Mouse (Mus musculus): Measurements from ENCODE around the gene Patj.

Patj gene

DNA sequence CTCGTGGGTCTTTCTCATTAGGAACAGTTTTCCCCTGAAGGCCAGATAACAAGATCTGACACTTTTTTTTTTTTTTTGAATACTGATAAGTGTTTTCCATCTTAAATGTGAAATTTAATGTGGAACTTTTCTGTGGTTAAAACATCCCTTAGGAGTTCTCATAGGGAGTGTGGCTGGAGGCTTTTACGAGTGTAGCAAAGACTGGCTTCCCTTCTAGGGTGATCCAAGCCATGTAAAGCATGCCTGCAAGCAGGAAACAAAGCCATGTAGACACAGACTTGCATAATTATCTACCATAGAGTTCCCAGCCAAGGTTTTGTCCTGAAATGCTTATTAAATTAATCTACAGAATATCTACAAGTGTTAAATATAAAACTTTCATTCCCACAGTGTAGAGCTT is 263.4 kb downstream of the Patj start:
- 85% methylated on average over 2 of the region's 2 CpGs for WGBS

DNA sequence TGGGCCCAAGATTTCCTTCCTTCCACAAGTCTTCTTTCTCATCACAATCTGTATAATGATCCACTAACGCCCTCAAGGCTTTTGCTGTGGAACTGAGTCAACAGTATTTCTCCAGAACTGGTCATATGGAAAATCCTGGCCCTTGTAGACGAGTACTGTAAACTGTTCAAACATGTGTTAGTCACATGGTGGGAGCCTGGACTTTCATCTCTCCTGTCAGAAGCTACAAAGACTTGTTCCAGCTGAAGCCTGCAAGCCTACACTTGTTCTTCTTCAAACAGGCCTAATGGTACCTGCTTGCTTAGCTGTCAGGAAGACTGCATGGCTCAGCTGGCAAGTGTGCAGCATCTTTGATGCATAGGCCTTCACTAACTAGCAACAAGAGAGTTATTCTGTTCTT is 264.9 kb downstream of the Patj start:
- WGBS = 86% methylated on average over 2 of the region's 2 CpGs

DNA sequence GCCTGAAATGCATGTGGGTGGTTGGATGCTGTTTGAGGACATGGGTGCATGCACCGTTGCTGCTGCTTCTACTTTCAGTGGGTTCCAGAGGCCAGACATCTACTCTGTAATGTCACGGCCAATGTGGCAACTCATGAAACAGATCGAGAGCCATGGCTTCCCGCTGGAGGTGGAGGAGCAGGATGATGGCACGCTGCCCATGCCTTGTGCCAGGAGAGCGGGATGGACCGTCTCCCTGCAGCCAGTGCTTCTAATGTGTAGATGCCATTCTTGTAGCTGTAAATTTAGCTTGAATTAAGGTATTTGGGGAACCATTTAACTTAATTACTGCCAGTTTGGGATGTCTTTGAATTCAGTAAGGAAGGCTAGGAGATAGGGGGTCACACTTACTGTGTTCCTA is 270.3 kb downstream of the Patj start:
- WGBS = 68% methylated on average over 7 of the region's 7 CpGs

DNA sequence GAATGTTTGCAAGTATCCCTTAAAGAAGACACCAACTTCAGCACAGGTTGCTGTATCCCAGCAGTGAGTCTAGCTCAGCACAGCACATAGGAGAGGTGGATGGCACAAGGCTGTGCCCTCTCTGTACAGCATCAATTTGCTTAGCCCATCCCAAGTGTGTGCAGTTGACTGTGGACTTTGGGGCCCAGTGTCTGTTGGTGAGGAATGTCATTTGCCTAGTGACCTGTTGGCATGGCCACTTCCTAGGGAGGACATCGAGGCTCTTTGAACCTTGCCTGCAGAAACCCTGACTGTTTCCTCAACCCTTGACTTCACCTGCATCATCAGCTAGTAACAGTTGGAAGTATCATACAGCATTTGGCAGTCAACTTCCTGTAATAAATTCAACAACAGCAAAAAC is 270.9 kb downstream of the Patj start:
- WGBS = 82% methylated on average over 1 of the region's 1 CpGs

DNA sequence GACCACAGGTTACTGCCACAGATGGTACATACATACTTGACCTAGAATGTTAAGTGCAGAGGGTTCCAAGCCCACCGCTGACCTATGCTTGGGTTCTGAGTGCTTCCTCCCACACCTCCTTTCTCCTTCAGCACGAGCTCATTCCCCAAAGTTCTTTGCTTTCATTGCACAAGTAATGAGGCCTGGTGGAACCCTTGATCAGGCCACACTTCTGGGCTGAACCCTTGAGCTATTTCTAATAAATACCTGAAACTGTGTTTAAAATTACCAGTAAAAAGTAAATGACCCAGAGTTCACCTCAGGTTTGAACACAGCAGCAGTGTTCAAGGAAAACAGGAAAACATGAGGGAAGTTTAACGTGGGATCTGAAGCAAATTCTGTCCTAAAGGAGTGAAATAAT is 271.4 kb downstream of the Patj start:
- 85% methylated on average over 3 of the region's 3 CpGs for WGBS

DNA sequence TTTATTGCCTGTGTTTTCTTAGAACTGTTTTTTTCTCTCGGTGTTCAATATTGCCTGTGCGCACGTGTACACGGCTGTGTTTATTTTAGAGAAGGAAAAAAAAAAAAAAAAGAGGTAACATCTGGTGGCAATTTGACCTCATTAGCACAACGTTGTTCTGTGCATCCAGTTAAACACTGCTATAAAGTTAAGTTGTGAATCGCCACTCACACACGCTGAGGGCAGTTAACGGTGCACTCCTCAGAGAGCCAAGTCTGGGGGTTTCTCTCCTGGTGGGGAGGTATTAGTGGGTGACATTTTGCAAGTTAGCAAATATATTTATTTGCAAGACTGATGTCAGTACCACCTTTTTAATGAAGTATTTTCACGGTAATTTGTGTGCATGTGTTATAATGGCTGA is 281.9 kb downstream of the Patj start:
- 72% methylated on average over 9 of the region's 9 CpGs for WGBS

DNA sequence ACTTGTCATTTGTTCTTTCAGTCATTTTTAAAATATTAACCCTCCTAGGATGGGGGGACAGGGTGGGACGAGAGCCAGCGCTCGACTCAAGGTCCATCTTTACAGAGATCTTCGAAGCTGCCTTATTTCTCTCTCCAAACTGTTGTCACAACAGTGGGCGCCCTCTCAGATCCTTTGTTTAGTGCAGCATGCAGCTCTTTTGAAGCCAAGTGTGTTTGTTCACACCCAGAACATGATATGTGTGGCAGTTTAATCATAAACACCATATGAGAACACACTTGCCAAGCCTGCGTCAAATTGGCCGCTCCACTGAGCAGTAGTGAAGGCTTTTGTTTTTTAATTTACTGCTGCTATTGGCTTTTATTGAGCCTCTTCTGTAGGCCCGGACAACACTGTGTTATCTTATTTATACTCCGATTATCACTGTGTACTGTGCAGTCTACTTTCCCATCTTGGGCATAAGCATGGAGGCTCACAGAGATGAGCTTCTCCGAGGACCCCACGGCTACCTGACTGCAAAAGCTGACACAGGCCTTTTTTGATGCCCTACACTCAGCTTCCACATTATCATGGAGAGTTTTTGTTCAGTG is 291.2 kb downstream of the Patj start:
- WGBS = 80% methylated on average over 11 of the region's 11 CpGs

DNA sequence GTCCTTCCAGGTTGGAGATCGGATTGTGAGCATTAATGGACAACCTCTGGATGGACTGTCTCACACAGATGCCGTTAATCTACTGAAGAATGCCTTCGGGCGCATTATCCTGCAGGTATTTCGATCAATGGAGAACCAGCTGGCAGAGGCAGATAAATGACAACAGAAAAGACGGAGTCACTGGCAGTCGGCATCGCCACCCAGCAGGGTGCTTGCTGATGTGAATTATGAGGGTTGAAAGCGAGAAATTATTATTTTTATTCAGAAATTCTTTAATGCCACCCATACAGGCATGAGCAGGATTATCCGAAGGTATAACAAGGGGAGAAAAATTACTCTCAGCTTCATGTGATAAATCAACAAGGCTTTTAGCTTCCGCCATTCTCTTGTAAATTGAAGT is 292.5 kb downstream of the Patj start:
- 90% methylated on average over 11 of the region's 11 CpGs for WGBS

DNA sequence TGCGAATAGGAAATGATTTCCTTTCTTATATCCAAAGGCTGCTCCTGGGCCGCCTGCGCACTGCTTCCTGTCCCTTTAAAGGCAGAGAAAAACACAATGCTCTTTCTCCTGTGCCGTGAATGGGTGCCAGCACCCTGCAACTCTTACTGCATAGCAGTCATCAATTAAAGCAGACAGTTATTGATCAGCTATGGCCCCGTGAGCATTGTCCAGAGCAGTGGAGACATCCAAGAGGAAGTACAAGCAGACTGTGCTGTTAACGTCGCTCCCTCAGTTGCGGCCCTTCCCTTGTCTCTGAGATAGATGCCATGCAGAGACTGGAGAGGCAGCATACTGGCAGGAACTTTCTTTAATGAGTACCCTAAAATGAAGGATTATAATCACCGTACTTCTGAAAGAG is 292.9 kb downstream of the Patj start:
- 90% methylated on average over 9 of the region's 9 CpGs for WGBS

DNA sequence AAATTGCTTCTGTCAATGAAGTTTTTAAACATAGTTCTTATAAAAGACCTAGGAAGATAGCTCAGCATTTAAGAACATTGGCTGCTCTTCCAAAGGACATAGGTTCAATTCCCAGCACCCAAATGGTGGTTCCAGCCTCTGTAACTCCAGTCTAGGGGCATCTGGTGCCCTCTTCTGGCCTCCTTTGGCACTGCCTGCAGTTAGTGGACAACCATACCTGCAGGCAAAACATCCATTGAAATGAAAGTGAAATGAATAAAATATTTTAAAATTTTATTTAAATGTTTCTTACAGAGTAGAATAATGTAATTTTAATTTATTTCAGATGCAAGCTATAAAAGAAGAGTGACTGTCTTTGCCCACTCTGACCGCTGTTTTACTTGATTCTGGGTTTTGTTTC is 294.4 kb downstream of the Patj start:
- WGBS = 100% methylated on average over 1 of the region's 1 CpGs

DNA sequence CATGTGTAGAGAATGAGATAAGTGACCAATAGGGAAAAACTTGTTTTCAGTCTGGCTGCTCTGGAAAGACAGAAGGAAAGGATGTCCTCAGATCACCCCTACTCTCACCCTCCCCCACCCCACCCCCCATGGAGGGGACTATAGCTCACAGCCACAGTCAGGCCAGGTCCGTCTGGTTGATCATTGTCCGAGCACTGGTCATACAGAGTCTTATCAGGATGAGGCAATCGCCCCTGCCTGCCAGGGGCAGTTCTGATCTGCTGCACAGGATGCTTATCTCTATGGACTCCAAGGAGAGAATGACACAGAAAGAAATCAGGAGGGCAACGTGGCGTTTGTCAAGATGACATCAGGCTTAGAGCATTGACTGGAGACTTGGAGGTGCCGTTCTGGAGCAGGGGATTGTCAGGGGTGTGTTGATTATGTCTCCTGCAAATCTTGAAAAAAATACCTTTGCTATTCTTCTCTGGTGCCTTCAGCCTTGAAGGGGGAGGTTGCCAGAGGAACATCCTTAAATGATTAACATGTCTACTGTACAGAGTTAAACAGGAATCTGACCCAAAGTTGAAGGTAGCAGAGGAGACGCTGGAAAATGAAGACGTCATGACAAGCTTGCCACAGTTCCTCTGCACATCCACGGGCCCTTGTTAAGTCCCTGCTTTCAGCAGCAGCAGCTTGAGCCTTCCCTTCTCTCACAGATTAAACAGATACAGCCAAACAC is 298.0 kb downstream of the Patj start:
- 78% methylated on average over 9 of the region's 9 CpGs for WGBS

DNA sequence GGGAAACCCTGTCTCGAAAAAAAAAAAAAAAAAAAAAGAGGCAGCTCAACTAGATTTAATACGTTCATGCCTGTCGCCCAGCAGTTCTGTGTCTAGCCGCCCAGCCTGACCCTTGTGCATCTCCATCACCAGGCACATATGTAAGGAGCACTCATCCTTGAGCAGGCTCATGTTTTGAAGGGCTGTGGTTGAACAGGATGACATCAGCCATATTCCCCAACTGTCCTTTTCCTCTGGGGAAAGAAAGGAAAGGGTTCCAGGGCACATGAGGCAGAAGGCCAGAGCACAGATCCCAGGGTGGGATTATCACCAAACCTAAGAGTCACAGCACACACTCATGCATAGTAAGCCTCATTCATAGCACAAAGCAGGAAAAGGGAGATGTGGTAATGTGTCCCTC is 302.3 kb downstream of the Patj start:
- 89% methylated on average over 4 of the region's 4 CpGs for whole genome bisulfite sequencing

DNA sequence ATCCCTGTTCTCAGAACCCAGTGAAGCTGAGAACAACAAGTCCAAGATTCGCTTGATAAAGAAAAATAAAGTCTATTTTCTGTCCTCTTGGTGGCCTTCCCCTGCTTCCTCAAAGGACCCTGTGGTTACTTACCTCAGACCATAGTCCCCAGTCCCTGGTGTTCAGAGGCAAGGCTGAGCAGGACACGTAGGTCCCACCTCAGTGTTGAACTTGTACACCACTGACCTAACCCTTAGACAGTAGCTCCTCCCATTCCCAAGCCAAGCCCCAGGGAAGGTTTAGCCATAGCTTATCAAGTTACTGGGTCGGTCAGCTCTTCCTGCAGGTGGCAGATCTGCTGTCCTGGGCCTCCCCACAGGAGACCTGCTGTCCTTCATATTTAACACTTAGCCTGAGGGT is 303.3 kb downstream of the Patj start:
- WGBS = 89% methylated on average over 3 of the region's 3 CpGs

DNA sequence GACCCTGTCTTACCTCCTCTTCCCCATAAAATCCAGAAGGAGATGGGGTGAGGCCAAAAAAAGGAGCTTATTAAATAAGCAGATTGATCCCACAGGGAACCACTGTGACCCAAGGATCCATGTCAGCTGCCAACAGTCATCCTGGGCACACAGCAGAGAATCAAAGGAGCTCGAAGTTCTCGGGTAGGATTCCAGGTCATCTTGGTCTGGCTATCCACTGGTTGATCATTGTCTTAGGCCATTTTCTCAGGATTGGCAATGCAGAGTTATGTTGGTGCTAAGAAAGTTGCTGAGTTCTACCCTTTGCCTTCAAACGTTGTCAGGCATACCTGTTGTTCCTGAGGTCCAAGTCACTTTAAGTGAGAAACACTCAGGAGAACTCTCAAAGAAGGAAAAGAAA is 304.6 kb downstream of the Patj start:
- 98% methylated on average over 3 of the region's 3 CpGs for WGBS

DNA sequence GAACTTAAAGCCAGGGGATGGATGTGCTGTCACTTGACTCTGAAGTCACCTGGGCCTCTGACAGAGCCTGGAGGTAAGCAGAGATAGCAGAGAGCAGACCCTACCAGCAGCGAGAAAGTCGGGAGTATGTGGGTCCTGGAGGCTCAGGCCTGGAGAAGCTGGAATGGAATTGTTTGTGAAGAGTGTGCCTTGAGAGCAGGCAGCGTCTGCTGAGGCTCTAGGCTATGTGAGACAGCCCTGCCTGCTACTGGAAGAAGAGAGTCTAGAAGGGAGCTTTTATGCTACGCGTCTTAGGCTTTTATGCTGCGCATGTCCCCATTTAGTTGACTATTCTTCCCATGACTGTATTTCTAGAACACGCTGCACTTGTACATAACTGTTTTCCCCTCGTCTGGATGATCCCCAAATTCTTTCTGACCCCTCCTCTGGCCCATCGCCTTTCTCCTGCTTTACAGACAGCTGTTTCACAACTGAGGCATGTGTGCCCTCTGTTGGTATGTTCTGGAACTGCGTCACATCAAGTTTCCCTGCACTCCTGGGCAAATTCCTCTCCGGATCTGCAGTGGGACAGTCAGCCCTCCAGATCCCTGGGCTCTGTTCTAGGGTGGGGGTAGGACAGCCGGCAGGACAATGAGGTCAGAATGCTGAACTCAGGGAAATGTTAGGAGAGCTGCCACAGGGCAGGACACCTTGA is 306.8 kb downstream of the Patj start:
- WGBS = 24% methylated on average over 12 of the region's 12 CpGs

DNA sequence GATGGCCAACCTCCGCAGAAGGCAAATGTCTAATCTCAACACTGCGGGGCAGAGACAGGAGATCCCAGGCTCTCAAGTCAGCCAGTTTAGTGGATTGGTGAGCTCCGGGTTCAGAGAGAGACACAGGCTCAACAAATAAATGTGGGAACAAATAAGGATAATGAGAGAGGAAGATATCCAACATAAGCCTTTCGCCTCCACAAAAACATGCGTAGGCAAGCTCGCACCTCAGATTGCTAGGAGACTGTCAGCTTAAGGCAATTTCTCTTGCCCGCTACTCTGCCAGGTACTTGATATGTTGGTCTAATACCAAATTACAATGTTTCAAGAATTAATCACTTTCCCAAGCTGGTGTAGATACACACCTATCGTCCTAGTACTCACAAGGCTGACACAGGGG is 315.3 kb downstream of the Patj start:
- 90% methylated on average over 8 of the region's 8 CpGs for WGBS

DNA sequence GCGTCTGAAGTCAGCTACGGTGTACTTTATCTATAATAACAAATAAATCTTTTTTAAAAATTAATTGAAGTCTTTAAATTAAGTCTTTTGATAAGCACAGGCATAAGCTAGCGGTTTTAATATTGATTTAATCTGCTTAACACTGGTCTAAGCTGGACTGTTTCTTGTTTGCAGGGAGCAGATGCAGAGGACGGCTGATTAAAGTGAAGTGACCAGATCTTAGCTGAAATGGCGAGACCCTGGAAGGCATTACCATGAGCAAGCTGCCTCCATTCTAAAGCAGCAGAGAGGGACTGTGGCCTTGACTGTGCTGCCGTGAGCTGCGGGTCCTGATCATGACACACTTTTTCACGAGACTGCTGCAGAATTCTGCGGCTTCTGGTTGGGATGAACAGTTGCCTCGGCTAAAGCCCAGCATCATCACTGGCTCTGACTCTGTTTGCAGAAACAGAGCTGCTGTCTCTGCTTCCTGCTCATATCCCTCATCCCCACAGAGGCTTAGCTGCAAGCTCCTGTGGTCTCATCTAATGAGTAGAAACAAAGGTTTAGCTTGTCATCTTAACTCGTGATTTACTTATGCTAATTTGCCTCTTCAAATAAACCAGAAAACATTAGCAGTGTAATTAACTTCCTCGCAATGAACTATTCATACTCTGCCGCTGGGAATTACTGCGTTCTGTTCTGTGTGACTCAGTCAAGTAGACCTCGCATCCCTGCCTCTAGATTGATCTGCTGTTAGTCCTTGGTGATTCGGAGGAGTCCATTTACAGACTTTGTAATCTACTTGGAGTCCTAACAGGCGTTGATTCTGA is 322.4 kb downstream of the Patj start:
- WGBS = 72% methylated on average over 17 of the region's 17 CpGs

DNA sequence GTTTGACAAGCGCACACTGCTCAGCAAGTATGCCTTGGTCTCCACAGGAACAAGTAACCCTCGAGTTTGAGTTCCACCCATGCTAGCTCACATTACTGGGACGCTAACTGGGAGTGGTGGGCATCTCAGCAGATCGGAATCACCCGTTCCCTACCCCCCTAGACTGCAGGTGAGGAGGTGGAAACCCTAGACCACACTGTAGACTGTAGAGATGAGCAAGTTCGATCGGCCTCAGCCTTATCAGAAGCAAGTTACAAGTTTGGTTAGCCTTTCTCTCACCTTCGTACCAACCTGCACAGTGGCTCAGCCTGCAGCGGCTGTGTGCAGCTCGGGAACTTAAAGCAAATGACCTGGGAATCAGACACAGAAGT is 322.9 kb downstream of the Patj start:
- 91% methylated on average over 10 of the region's 10 CpGs for WGBS

DNA sequence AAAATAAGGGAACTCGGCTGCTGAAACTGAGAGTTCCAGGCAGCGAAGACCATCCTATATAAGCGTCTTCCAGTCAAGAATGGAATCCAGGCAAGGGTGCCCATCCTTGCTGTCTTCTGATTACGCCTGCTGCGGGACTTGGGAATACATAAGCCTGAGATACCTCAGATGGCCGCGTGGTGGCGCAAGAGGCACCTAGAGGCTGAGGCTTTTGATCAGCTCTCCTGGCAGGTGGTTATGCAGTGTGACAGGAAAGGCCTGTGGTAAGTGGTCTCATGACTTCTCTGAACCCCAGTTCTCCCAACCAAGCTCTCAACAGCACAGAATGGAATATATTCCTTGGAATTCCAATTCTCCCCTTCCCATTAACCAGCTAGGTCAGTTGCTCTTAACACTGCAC is 326.9 kb downstream of the Patj start:
- 17% methylated on average over 8 of the region's 8 CpGs for WGBS

DNA sequence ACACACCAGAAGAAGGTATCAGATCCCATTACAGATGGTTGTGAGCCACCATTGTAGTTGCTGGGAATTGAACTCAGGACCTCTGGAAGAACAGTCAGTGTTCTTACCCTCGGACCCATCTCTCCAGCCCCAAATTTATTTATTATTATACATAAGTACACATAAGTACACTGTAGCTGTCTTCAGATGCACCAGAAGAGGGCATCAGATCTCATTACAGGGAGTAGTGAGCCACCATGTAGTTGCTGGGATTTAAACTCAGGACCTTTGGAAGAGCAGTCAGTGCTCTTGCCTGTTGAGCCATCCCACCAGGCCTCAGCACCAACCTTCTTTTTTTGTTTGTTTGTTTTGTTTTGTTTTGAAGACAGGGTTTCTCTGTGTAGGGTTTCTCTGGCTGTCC is 329.1 kb downstream of the Patj start:
- 89% methylated on average over 1 of the region's 1 CpGs for WGBS

DNA sequence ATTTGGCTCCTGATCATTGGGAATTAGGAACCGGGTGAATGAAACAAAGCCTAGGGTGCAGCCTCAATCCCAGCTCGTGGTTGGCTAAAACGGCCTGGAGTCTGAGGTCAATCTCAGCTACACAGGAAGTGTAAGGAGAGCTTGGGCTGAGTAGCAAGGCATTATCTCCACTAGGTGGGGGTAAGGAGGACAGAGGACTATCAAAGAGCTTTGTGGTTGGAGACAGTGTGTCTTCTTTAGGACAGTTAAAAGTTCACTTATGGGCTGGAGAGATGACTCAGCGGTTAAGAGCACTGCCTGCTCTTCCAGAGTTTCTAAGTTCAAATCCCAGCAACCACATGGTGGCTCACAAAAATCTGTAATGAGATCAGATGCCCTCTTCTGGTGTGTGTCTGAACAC is 329.9 kb downstream of the Patj start:
- 45% methylated on average over 4 of the region's 4 CpGs for WGBS

DNA sequence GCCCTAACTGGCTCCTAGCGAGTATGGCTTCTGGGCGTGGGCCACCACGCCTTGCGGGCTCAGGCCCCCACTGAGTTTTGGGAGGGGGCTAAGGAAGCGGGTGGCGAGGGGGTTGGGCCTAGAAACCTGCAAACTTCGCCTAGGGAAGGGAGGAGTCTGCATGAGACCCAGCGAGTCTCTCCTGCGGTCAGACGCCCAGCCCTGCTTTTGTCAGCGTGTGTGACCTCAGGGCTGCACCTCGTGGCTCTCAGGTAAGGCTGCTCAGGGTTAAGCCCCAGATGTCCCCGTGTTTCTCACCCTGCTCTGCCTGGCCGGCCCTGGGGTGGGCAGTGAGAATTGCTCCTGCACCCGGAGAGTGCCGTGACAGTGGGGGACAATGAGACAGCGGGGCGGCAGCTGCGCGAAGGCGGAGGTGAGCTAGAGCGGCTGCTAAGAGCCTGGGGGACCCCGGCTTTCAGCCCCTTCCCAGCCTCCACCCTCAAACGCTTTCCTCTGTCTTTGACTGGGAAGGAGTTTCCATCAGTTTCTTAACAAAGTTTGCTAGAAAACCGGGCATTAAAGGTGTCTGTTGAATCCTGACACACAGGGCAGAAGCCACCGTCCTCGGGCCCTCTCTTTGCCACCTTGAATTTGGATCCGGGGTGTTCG is 331.1 kb downstream of the Patj start, which contains the start of gene L1td1:
L1td1 (plus strand) TSS at position 145 of the 648 bp plus-strand sequence.
- WGBS = 31% methylated on average over 29 of the region's 29 CpGs
